Mouse (Mus musculus) bone marrow, adult 2 months (tissue): ENCODE results near the gene Crispld2. TPM values are rescaled to one million over a fixed set of nuclear protein-coding genes. Genes with fewer than 3 reads are reported as not detected.

ENCODE experiments used
- H3K27ac ChIP-seq: fragments of 200-500 bp; 2 replicates; pipeline ENCODE4 v1.5.1; 2012; ENCODE audit warnings: low read depth, mild to moderate bottlenecking, control low read depth, inconsistent platforms, low read length; ENCODE audit not compliant: control insufficient read depth, poor library complexity, insufficient read depth
- H3K4me1 ChIP-seq: fragments of 200-500 bp; 2 replicates; pipeline ENCODE4 v1.6.1; 2011; ENCODE audit warnings: low read length; ENCODE audit not compliant: control insufficient read depth, insufficient read depth
- H3K4me3 ChIP-seq: fragments of 200-500 bp; replicated peaks from 2 replicates; pipeline ENCODE3; 2011; ENCODE audit warnings: mild to moderate bottlenecking, low read depth, low read length, control low read depth; ENCODE audit not compliant: control insufficient read depth
- CTCF ChIP-seq: fragments of 200-500 bp; IDR thresholded peaks from 2 replicates; pipeline ENCODE4 v1.5.1; 2011; ENCODE audit warnings: low read length, control low read depth; ENCODE audit not compliant: control insufficient read depth, insufficient read depth
- POLR2A ChIP-seq: fragments of 200-500 bp; IDR thresholded peaks from 2 replicates; pipeline ENCODE4 v1.6.1; 2011; ENCODE audit warnings: low read depth, mild to moderate bottlenecking, control low read depth, low read length, borderline replicate concordance; ENCODE audit not compliant: control insufficient read depth
- WGBS: fragments of 180-500 bp; shearing (Covaris S2); methylation state at CpG from one replicate; pipeline ENCODE4 v1.1.7; 2018; 5-methylcytosine and 5-hydroxymethylcytosine counted together
- polyA plus RNA-seq: library from polyadenylated mRNA; stranded (reverse); fragments of >200 nt; gene quantifications from 2 replicates; pipeline ENCODE4 v1.2.4, GENCODE M21; 2011; ENCODE audit warnings: low replicate concordance; ENCODE audit not compliant: missing spikeins, insufficient read depth, insufficient read length

Crispld2 gene
- polyA plus RNA-seq, 1 experiment, result 17.2 TPM

- Histone ChIP-seq H3K4me1 (no peaks in the 10 kb centered on the region; the same call in 1 of the 2 replicates), H3K27ac (no peak overlapping the region), H3K4me3 (no peak overlapping the region)
- TF ChIP-seq CTCF, result no peak
- no peak for TF ChIP-seq POLR2A
- 77% methylated on average over 4 of the region's 4 CpGs for WGBS
These were observed 11.0 kb upstream of the Crispld2 start for GRCm38 (mm10) chr8:119981253-119981652.

- H3K4me3 ChIP-seq, result no peak overlapping the region
- H3K27ac ChIP-seq, result no peak overlapping the region
- H3K4me1 ChIP-seq, result no peaks in the 10 kb centered on the region; the same call in 1 of the 2 replicates
- TF ChIP-seq CTCF (peak; percentile 55), POLR2A (no peak)
These were observed 8.2 kb upstream of the Crispld2 start for GRCm38 (mm10) chr8:119984085-119984484.

DNA sequence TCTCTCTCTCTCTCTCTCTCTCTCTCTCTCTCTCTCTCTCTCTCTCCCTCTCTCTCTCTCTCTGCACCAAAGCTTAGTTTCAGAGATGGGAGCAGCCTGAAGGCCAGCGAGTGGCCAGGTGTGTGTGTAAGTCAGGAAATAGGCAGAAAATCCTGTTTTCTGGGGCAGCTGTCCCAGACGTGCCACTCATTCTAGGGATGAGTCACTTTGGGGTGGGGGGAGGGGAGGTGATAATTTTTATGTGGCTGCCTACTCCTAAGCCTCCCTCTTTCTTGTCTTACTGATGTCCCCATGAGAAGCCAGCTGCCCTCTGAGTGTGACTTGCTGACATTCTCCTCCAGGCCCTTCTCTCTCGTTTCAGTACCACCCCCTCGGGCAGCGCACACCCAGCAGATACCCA, 6.1 kb upstream of the Crispld2 start:
- Histone ChIP-seq H3K27ac (no peak overlapping the region), H3K4me1 (no peaks in the 10 kb centered on the region), H3K4me3 (no peak overlapping the region)
- WGBS, result 69% methylated on average over 5 of the region's 5 CpGs
- TF ChIP-seq CTCF (no peak), POLR2A (no peak)

GRCm38 (mm10) chr8:119988087-119988486, 4.2 kb upstream of the Crispld2 start:
- Histone ChIP-seq H3K4me1 (no peaks in the 10 kb centered on the region; the same call in 1 of the 2 replicates), H3K4me3 (no peak overlapping the region), H3K27ac (no peak overlapping the region)
- 72% methylated on average over 15 of the region's 15 CpGs for WGBS
- TF ChIP-seq POLR2A (no peak), CTCF (no peak)

- no peak for TF ChIP-seq POLR2A
- TF ChIP-seq CTCF, result no peak
- WGBS, result 90% methylated on average over 7 of the region's 7 CpGs
- H3K4me3 ChIP-seq, result no peak overlapping the region
- H3K4me1 ChIP-seq, result no peaks in the 10 kb centered on the region; the same call in 1 of the 2 replicates
- no peak overlapping the region for H3K27ac ChIP-seq
These were observed 1.9 kb downstream of the Crispld2 start for GRCm38 (mm10) chr8:119994114-119994513.

DNA sequence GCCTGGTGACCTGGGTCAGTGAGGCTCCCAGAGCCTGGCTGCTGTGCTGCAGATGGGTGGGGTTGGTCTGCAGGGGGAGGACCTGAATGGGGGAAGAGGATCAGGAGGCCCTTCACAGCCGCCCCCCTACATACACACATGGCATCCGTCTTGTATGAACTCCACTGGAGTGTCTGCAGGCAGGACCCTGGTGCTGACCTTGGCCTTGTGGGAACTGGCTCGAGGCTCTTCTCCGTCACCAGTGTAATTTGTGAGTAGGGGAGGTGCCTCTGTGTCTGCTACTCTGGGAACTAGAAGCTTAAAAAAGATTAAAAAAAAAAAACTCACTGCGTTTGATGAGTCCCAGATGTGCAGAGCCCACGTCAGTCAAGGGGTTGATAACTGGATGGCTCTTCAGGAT, 2.3 kb downstream of the Crispld2 start:
- TF ChIP-seq POLR2A (no peak), CTCF (no peak)
- Histone ChIP-seq H3K4me3 (no peak overlapping the region), H3K4me1 (no peaks in the 10 kb centered on the region; the same call in 1 of the 2 replicates), H3K27ac (no peak overlapping the region)
- WGBS, result 76% methylated on average over 6 of the region's 6 CpGs

DNA sequence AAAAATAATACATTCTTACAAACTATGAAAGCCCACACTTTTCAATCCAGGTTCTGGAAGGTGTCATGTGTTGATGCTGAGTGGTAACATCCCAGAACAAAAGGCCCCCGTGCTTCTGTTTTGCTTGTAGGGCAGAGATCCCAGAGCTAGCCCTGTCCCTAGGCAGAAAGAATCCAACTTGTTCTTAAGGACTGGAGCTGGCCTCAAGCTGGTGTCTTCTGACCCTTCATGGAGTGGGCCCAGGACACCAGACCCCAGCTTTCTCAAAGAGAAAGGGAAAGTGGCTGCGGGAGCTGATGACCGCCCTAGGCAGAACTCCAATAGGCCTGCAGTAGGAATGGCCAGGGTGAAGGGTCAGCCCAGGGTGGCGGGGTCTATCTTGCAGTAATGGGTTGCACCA, 5.0 kb downstream of the Crispld2 start:
- Histone ChIP-seq H3K27ac (no peak overlapping the region), H3K4me3 (no peak overlapping the region), H3K4me1 (no peaks in the 10 kb centered on the region; the same call in 1 of the 2 replicates)
- WGBS, result 84% methylated on average over 4 of the region's 4 CpGs
- no peak for TF ChIP-seq POLR2A

GRCm38 (mm10) chr8:120000461-120000860, 8.2 kb downstream of the Crispld2 start:
- Histone ChIP-seq H3K27ac (no peak overlapping the region), H3K4me3 (no peak overlapping the region), H3K4me1 (no peaks in the 10 kb centered on the region)
- TF ChIP-seq CTCF (no peak), POLR2A (no peak)
- 73% methylated on average over 8 of the region's 8 CpGs for WGBS

GRCm38 (mm10) chr8:120001712-120002111, 9.5 kb downstream of the Crispld2 start:
- Histone ChIP-seq H3K27ac (no peak overlapping the region), H3K4me1 (no peaks in the 10 kb centered on the region), H3K4me3 (no peak overlapping the region)
- TF ChIP-seq CTCF (no peak), POLR2A (no peak)
- WGBS, result 81% methylated on average over 7 of the region's 7 CpGs
